Mouse (Mus musculus): Measurements from ENCODE around the gene BC017158. TPM values are rescaled to one million over a fixed set of nuclear protein-coding genes. Genes with fewer than 3 reads are reported as not detected.
A peak's percentile ranks its signal among the peaks of the same experiment; 100 is the strongest.

Gene BC017158
- polyA plus RNA-seq, 1 experiment from 2014 or later: 20.1 TPM

GRCm38 (mm10) chr7:128332896-128333295, 34.9 kb upstream of the BC017158 start:
- WGBS: 77% methylated on average over 1 of the region's 1 CpGs
- Histone ChIP-seq H3K4me2 (ENCODE audit: low read length) (no peak overlapping the region), H3K9me3 (ENCODE audit: control insufficient read depth, low read length) (no peaks in the 10 kb centered on the region), H3K4me3 (replicated peaks; ENCODE audit: low read depth, low read length) (no peak overlapping the region), H3K27me3 (ENCODE audit: control insufficient read depth, insufficient read depth, low read length) (no peaks in the 10 kb centered on the region), H3K27ac (replicated peaks; ENCODE audit: low read depth, low read length) (no peak overlapping the region), H3K36me3 (ENCODE audit: control insufficient read depth, insufficient read depth, low read length) (no peaks in the 10 kb centered on the region), H3K9ac (replicated peaks; ENCODE audit: low read length) (no peak overlapping the region), H3K4me1 (ENCODE audit: control insufficient read depth, insufficient read depth, low read length) (peaks cover 13% of the 10 kb centered on the region; the same call in 1 of the 2 replicates)
- ATAC-seq (ENCODE audit: low FRiP score, low TSS enrichment) (no peak), DNase-seq (no peak)

DNA sequence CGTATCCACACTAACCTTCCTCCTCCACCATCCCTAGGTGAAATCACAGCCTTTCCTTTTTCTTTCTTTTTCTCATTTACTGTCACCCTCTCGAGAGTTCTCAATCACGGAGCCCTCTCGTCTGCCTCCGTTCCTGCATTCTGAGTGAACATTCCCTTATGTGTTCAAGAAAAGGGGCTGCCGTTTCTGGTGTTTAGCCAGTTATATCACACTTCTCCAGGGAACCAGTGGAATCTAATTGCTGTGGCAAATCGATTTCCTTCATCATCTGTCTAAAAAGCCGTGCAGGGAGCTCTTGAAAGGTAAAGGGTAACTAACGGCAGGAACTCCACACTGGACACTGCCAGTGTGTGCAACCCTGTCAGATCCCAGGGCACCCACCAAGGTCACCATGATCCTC, 33.0 kb upstream of the BC017158 start:
- Histone ChIP-seq H3K36me3 (ENCODE audit: control insufficient read depth, insufficient read depth, low read length) (no peaks in the 10 kb centered on the region), H3K4me3 (replicated peaks; ENCODE audit: low read depth, low read length) (no peak overlapping the region), H3K4me1 (ENCODE audit: control insufficient read depth, insufficient read depth, low read length) (peaks cover 13% of the 10 kb centered on the region; the same call in 1 of the 2 replicates), H3K9me3 (ENCODE audit: control insufficient read depth, low read length) (no peaks in the 10 kb centered on the region), H3K27me3 (ENCODE audit: control insufficient read depth, insufficient read depth, low read length) (no peaks in the 10 kb centered on the region), H3K4me2 (ENCODE audit: low read length) (peak overlapping the region; percentile 12; the same call in 1 of the 2 replicates), H3K9ac (replicated peaks; ENCODE audit: low read length) (no peak overlapping the region), H3K27ac (replicated peaks; ENCODE audit: low read depth, low read length) (peak overlapping the region; percentile 41; the same call in 1 of the 2 replicates)
- no peak for ATAC-seq (ENCODE audit: low FRiP score, low TSS enrichment)
- peak; percentile 63 for DNase-seq
- 33% methylated on average over 9 of the region's 9 CpGs for WGBS

- Histone ChIP-seq H3K4me3 (replicated peaks; ENCODE audit: low read depth, low read length) (no peak overlapping the region), H3K9ac (replicated peaks; ENCODE audit: low read length) (no peak overlapping the region), H3K27me3 (ENCODE audit: control insufficient read depth, insufficient read depth, low read length) (no peaks in the 10 kb centered on the region), H3K36me3 (ENCODE audit: control insufficient read depth, insufficient read depth, low read length) (no peaks in the 10 kb centered on the region), H3K27ac (replicated peaks; ENCODE audit: low read depth, low read length) (no peak overlapping the region), H3K4me1 (ENCODE audit: control insufficient read depth, insufficient read depth, low read length) (no peaks in the 10 kb centered on the region), H3K4me2 (ENCODE audit: low read length) (no peak overlapping the region), H3K9me3 (ENCODE audit: control insufficient read depth, low read length) (no peaks in the 10 kb centered on the region)
- DNase-seq: no peak
- 63% methylated on average over 1 of the region's 1 CpGs for WGBS
- no peak for ATAC-seq (ENCODE audit: low FRiP score, low TSS enrichment)
These were observed 27.0 kb upstream of the BC017158 start for GRCm38 (mm10) chr7:128324977-128325376.

GRCm38 (mm10) chr7:128321260-128321659, 23.3 kb upstream of the BC017158 start:
- H3K4me2 ChIP-seq (ENCODE audit: low read length): no peak overlapping the region
- H3K27ac ChIP-seq (replicated peaks; ENCODE audit: low read depth, low read length): no peak overlapping the region
- no peak overlapping the region for H3K9ac ChIP-seq (replicated peaks; ENCODE audit: low read length)
- no peaks in the 10 kb centered on the region for H3K4me1 ChIP-seq (ENCODE audit: control insufficient read depth, insufficient read depth, low read length)
- no peak overlapping the region for H3K4me3 ChIP-seq (replicated peaks; ENCODE audit: low read depth, low read length)
- no peak for DNase-seq
- ATAC-seq (ENCODE audit: low FRiP score, low TSS enrichment): no peak
- no peaks in the 10 kb centered on the region for H3K9me3 ChIP-seq (ENCODE audit: control insufficient read depth, low read length)
- H3K36me3 ChIP-seq (ENCODE audit: control insufficient read depth, insufficient read depth, low read length): no peaks in the 10 kb centered on the region
- H3K27me3 ChIP-seq (ENCODE audit: control insufficient read depth, insufficient read depth, low read length): no peaks in the 10 kb centered on the region
- 75% methylated on average over 7 of the region's 7 CpGs for WGBS

DNA sequence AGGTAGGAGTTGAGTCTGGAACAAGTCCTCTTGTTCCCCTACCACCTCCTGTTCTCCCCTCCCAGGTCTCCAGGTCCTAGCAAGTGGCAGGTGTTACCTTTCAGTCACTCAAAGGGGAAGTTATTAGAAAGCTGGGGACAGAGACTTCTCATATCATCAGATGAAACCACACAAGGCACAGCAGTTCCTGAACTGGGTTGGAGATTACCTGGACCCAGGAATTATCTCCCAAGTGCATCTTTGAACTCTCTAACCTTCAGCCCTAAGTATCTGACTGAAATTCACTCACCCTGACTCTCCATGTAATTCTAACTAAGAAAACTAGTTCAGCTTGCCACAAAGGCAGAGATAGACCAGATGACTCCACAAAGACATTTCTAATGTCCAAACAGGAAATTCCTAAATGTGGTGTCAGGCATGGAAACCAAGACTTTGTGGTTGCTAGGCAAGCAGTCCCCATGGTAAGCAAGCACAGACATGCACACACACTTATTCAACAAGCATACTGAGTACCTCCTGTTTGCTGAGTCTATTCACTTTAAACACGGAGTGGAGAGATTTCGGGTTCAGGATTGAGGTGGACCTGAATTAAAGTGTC, 22.3 kb upstream of the BC017158 start:
- WGBS: 87% methylated on average over 2 of the region's 2 CpGs
- Histone ChIP-seq H3K27me3 (ENCODE audit: control insufficient read depth, insufficient read depth, low read length) (no peaks in the 10 kb centered on the region), H3K4me1 (ENCODE audit: control insufficient read depth, insufficient read depth, low read length) (no peaks in the 10 kb centered on the region), H3K4me3 (replicated peaks; ENCODE audit: low read depth, low read length) (no peak overlapping the region), H3K9ac (replicated peaks; ENCODE audit: low read length) (no peak overlapping the region), H3K27ac (replicated peaks; ENCODE audit: low read depth, low read length) (no peak overlapping the region), H3K4me2 (ENCODE audit: low read length) (no peak overlapping the region), H3K9me3 (ENCODE audit: control insufficient read depth, low read length) (no peaks in the 10 kb centered on the region), H3K36me3 (ENCODE audit: control insufficient read depth, insufficient read depth, low read length) (no peaks in the 10 kb centered on the region)
- no peak for ATAC-seq (ENCODE audit: low FRiP score, low TSS enrichment)
- DNase-seq: no peak

DNA sequence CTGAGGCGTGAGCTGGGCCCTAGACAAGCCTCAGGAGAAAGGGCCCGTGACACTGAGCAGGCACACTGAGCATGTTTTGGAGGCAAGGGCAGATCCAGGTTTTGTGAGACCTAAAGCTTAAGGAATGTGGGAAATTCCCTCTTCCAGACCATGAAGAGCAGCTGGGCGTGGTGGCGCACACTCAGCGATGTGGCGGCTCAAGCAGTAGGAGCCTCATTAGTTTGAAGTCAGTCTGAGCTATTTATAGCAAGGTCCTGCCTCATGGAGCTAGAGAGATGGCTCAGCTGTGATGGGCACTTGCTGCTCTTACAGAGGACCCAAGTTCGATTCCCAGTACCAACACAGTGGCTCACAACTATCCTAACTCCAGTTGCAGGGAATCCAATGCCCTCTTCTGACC, 21.2 kb upstream of the BC017158 start:
- no peaks in the 10 kb centered on the region for H3K9me3 ChIP-seq (ENCODE audit: control insufficient read depth, low read length)
- H3K4me3 ChIP-seq (replicated peaks; ENCODE audit: low read depth, low read length): no peak overlapping the region
- no peaks in the 10 kb centered on the region for H3K4me1 ChIP-seq (ENCODE audit: control insufficient read depth, insufficient read depth, low read length)
- no peak overlapping the region for H3K4me2 ChIP-seq (ENCODE audit: low read length)
- no peaks in the 10 kb centered on the region for H3K27me3 ChIP-seq (ENCODE audit: control insufficient read depth, insufficient read depth, low read length)
- ATAC-seq (ENCODE audit: low FRiP score, low TSS enrichment) (no peak), DNase-seq (no peak)
- H3K36me3 ChIP-seq (ENCODE audit: control insufficient read depth, insufficient read depth, low read length): no peaks in the 10 kb centered on the region
- 89% methylated on average over 7 of the region's 7 CpGs for WGBS
- no peak overlapping the region for H3K27ac ChIP-seq (replicated peaks; ENCODE audit: low read depth, low read length)
- no peak overlapping the region for H3K9ac ChIP-seq (replicated peaks; ENCODE audit: low read length)

GRCm38 (mm10) chr7:128317011-128317410, 19.0 kb upstream of the BC017158 start:
- DNase-seq (no peak), ATAC-seq (ENCODE audit: low FRiP score, low TSS enrichment) (no peak)
- Histone ChIP-seq H3K4me3 (replicated peaks; ENCODE audit: low read depth, low read length) (no peak overlapping the region), H3K36me3 (ENCODE audit: control insufficient read depth, insufficient read depth, low read length) (no peaks in the 10 kb centered on the region), H3K4me1 (ENCODE audit: control insufficient read depth, insufficient read depth, low read length) (no peaks in the 10 kb centered on the region), H3K4me2 (ENCODE audit: low read length) (no peak overlapping the region), H3K27me3 (ENCODE audit: control insufficient read depth, insufficient read depth, low read length) (no peaks in the 10 kb centered on the region), H3K9ac (replicated peaks; ENCODE audit: low read length) (no peak overlapping the region), H3K9me3 (ENCODE audit: control insufficient read depth, low read length) (no peaks in the 10 kb centered on the region), H3K27ac (replicated peaks; ENCODE audit: low read depth, low read length) (no peak overlapping the region)
- 50% methylated on average over 4 of the region's 4 CpGs for WGBS

DNA sequence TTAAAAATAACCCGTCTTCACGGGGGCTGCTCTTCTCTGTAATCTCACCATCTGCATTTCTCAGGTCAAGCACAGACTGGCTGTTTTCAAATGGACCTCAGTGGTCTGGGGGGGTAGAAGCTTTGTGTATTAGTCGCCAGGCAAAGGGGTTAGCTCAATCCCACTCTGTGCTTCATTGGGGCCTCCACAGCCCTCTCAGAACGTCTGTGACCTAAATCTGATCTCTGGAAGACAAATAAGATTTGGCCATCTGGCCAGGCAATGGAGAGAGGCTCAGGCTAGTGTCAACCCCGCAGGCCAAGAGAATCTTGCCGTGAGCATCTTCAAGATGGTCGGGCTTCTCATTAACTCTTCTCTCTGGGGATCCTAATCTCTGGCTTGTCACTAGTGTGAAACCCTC, 16.5 kb upstream of the BC017158 start:
- DNase-seq: no peak
- Histone ChIP-seq H3K4me3 (replicated peaks; ENCODE audit: low read depth, low read length) (no peak overlapping the region), H3K9ac (replicated peaks; ENCODE audit: low read length) (no peak overlapping the region), H3K4me1 (ENCODE audit: control insufficient read depth, insufficient read depth, low read length) (no peaks in the 10 kb centered on the region), H3K27ac (replicated peaks; ENCODE audit: low read depth, low read length) (no peak overlapping the region), H3K4me2 (ENCODE audit: low read length) (no peak overlapping the region), H3K9me3 (ENCODE audit: control insufficient read depth, low read length) (no peaks in the 10 kb centered on the region), H3K27me3 (ENCODE audit: control insufficient read depth, insufficient read depth, low read length) (no peaks in the 10 kb centered on the region), H3K36me3 (ENCODE audit: control insufficient read depth, insufficient read depth, low read length) (no peaks in the 10 kb centered on the region)
- ATAC-seq (ENCODE audit: low FRiP score, low TSS enrichment): no peak
- WGBS: 78% methylated on average over 7 of the region's 7 CpGs

DNA sequence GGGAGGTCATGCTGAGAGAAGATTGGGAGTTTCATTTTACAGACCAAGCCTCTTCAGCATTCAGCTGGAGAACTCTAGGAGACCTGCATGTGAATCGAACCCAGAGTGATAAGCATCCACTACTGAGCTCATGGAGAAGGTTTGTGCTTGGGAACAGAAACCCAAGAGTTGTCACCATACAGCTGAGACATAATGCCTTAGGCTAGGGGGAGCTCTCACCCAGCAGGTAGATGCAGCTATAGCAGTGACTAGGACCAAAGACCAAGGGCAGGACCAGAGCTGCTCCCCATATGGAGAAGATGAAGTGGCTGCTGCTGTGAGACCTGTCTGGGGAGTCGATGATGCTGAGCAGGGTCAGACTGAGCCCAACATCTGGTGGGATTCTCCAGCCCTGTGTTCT, 15.6 kb upstream of the BC017158 start:
- Histone ChIP-seq H3K9ac (replicated peaks; ENCODE audit: low read length) (no peak overlapping the region), H3K4me3 (replicated peaks; ENCODE audit: low read depth, low read length) (no peak overlapping the region), H3K9me3 (ENCODE audit: control insufficient read depth, low read length) (no peaks in the 10 kb centered on the region), H3K27ac (replicated peaks; ENCODE audit: low read depth, low read length) (no peak overlapping the region), H3K27me3 (ENCODE audit: control insufficient read depth, insufficient read depth, low read length) (no peaks in the 10 kb centered on the region), H3K36me3 (ENCODE audit: control insufficient read depth, insufficient read depth, low read length) (no peaks in the 10 kb centered on the region), H3K4me2 (ENCODE audit: low read length) (no peak overlapping the region), H3K4me1 (ENCODE audit: control insufficient read depth, insufficient read depth, low read length) (no peaks in the 10 kb centered on the region)
- ATAC-seq (ENCODE audit: low FRiP score, low TSS enrichment) (no peak), DNase-seq (no peak)
- 92% methylated on average over 2 of the region's 2 CpGs for whole genome bisulfite sequencing

Data from midbrain, embryonic 14.5 days (tissue).